Mouse (Mus musculus) testis, adult 2 months (tissue): ENCODE measurements around the gene Il1a.

Experiments used
- CTCF ChIP-seq: fragments of 200-500 bp; IDR thresholded peaks from 2 replicates; pipeline ENCODE4 v1.5.1; 2012; ENCODE audit warnings: low read depth, mild to moderate bottlenecking, inconsistent platforms, low read length, moderate library complexity; ENCODE audit not compliant: control insufficient read depth, insufficient read depth, insufficient replicate concordance
- POLR2A ChIP-seq: fragments of 200-500 bp; IDR thresholded peaks from 2 replicates; pipeline ENCODE4 v1.6.1; 2012; ENCODE audit warnings: low read depth, mild to moderate bottlenecking, inconsistent platforms, low read length, moderate library complexity; ENCODE audit not compliant: control insufficient read depth

DNA sequence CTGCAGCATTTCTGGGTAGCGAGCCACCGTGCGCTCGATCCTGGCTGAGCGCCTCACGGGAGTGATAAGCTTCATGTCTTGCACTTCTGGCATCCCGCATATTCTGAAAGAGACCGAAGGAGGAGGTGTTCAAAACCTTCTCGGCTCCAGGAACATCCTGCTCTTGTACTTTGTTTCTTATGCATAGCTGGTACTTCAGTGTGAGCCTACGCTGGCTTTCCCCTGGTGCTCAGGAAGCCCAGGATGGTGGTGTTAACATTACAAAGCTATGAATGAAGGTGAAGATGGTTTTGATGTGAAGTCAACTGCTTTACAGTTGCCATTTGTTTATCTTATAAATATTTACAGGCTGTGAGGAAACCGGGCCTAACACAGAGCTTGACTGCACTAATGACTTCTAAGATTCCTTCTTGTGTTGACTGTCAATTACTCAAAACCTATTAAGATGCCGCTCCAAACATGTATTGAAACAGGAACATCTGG, 40.6 kb downstream of the Il1a start:
- no peak for TF ChIP-seq CTCF
- no peak for TF ChIP-seq POLR2A
